Mouse (Mus musculus) right cerebral cortex, adult 2 months (tissue): ENCODE results near the gene Gm20388.

ENCODE experiments used
- DNase-seq, 2 experiments: peaks; one replicate each; pipeline ENCODE4 v3.0.0; 2021 to 2022; ENCODE audit warnings: low spot score in 2 of 2

The Gm20388 gene

GRCm38 (mm10) chr8:120543416-120544055 is 632.9 kb downstream of the Gm20388 start:
- no peak for DNase-seq

GRCm38 (mm10) chr8:120544155-120544554 is 633.5 kb downstream of the Gm20388 start:
- no peak for DNase-seq

- no peak for DNase-seq
These were observed 636.9 kb downstream of the Gm20388 start for GRCm38 (mm10) chr8:120547562-120547961.

- DNase-seq: peak; percentile 73
These were observed 637.7 kb downstream of the Gm20388 start for GRCm38 (mm10) chr8:120548313-120548761.

- DNase-seq: peak in 1 of 2 experiments; percentile 69
These were observed 638.8 kb downstream of the Gm20388 start for GRCm38 (mm10) chr8:120549321-120549921.

- no peak for DNase-seq
These were observed 639.3 kb downstream of the Gm20388 start for GRCm38 (mm10) chr8:120549922-120550321.

GRCm38 (mm10) chr8:120550430-120550829 is 639.8 kb downstream of the Gm20388 start:
- DNase-seq: no peak

- DNase-seq: no peak
These were observed 640.5 kb downstream of the Gm20388 start for GRCm38 (mm10) chr8:120550937-120551676.

GRCm38 (mm10) chr8:120551677-120551980 is 641.0 kb downstream of the Gm20388 start:
- DNase-seq: no peak

- no peak for DNase-seq
These were observed 641.9 kb downstream of the Gm20388 start for GRCm38 (mm10) chr8:120552509-120552908.

- DNase-seq: no peak
These were observed 642.9 kb downstream of the Gm20388 start for GRCm38 (mm10) chr8:120553441-120554123.

GRCm38 (mm10) chr8:120554466-120555039 is 643.9 kb downstream of the Gm20388 start:
- no peak for DNase-seq

- DNase-seq: no peak
These were observed 645.7 kb downstream of the Gm20388 start for GRCm38 (mm10) chr8:120556198-120556892.

GRCm38 (mm10) chr8:120557170-120557965 is 646.7 kb downstream of the Gm20388 start:
- peak; percentile 75 to 76 for DNase-seq

- DNase-seq: no peak
These were observed 647.5 kb downstream of the Gm20388 start for GRCm38 (mm10) chr8:120558162-120558561.

GRCm38 (mm10) chr8:120559654-120560053 is 649.0 kb downstream of the Gm20388 start:
- no peak for DNase-seq

GRCm38 (mm10) chr8:120560535-120560934 is 649.9 kb downstream of the Gm20388 start:
- DNase-seq: no peak

GRCm38 (mm10) chr8:120561539-120562435 is 651.1 kb downstream of the Gm20388 start:
- DNase-seq: no peak

GRCm38 (mm10) chr8:120562680-120563347 is 652.2 kb downstream of the Gm20388 start:
- DNase-seq: no peak
